Mouse (Mus musculus): ENCODE results near the gene Zfp664. TPM values are rescaled to one million over a fixed set of nuclear protein-coding genes. Genes with fewer than 3 reads are reported as not detected.

Gene Zfp664
- total and polyA plus RNA-seq, 3 experiments: 32.0 to 45.7 (median 41.7) TPM

GRCm38 (mm10) chr5:124860013-124860412 lies 2.5 kb upstream of the Zfp664 start:
- DNase-seq (ENCODE audit: low spot score) (no peak), ATAC-seq (ENCODE audit: extremely low read depth, insufficient number of reproducible peaks, low FRiP score, poor library complexity, severe bottlenecking) (no peak)
- TF ChIP-seq TAL1 (conservative IDR thresholded peaks at IDR 0.05; ENCODE audit: low read depth, low read length) (no peak), GATA2 (IDR thresholded peaks at IDR 0.05; ENCODE audit: borderline replicate concordance, low read depth, low read length) (no peak), GATA1 (IDR thresholded peaks at IDR 0.05; ENCODE audit: borderline replicate concordance, low read length) (no peak), CTCF (IDR thresholded peaks at IDR 0.05; ENCODE audit: low read depth, low read length) (no peak), POLR2AphosphoS5 (IDR thresholded peaks at IDR 0.05; ENCODE audit: insufficient replicate concordance, low read depth, low read length) (no peak)
- peaks cover 7% of the 10 kb centered on the region for H3K36me3 ChIP-seq (replicated peaks)
- peaks cover 31% of the 10 kb centered on the region for H3K4me1 ChIP-seq (ENCODE audit: insufficient read depth, low read depth, low read length)
- H3K27me3 ChIP-seq (ENCODE audit: insufficient read depth, low read length): peaks cover 49% of the 10 kb centered on the region
- no peak overlapping the region for H3K4me3 ChIP-seq (ENCODE audit: low read depth, low read length)
- no peaks in the 10 kb centered on the region for H3K9me3 ChIP-seq (replicated peaks)

- peaks cover 42% of the 10 kb centered on the region for H3K27me3 ChIP-seq (ENCODE audit: insufficient read depth, low read length)
- DNase-seq (ENCODE audit: low spot score) (peak; percentile 6), ATAC-seq (ENCODE audit: extremely low read depth, insufficient number of reproducible peaks, low FRiP score, poor library complexity, severe bottlenecking) (no peak)
- H3K36me3 ChIP-seq (replicated peaks): peaks cover 16% of the 10 kb centered on the region
- no peaks in the 10 kb centered on the region for H3K9me3 ChIP-seq (replicated peaks)
- peak overlapping the region; percentile 92 for H3K4me3 ChIP-seq (ENCODE audit: low read depth, low read length)
- H3K4me1 ChIP-seq (ENCODE audit: insufficient read depth, low read depth, low read length): peaks cover 33% of the 10 kb centered on the region
- TF ChIP-seq POLR2AphosphoS5 (IDR thresholded peaks at IDR 0.05; ENCODE audit: insufficient replicate concordance, low read depth, low read length) (no peak), GATA2 (IDR thresholded peaks at IDR 0.05; ENCODE audit: borderline replicate concordance, low read depth, low read length) (no peak), CTCF (IDR thresholded peaks at IDR 0.05; ENCODE audit: low read depth, low read length) (no peak), TAL1 (conservative IDR thresholded peaks at IDR 0.05; ENCODE audit: low read depth, low read length) (no peak), GATA1 (IDR thresholded peaks at IDR 0.05; ENCODE audit: borderline replicate concordance, low read length) (no peak)
Measured at GRCm38 (mm10) chr5:124861463-124861862, 1.0 kb upstream of the Zfp664 start.

GRCm38 (mm10) chr5:124862871-124863741 lies 615 bp downstream of the Zfp664 start:
- ATAC-seq (ENCODE audit: extremely low read depth, insufficient number of reproducible peaks, low FRiP score, poor library complexity, severe bottlenecking): no peak
- Histone ChIP-seq H3K27me3 (ENCODE audit: insufficient read depth, low read length) (peaks cover 33% of the 10 kb centered on the region), H3K36me3 (replicated peaks) (peaks cover 29% of the 10 kb centered on the region), H3K4me1 (ENCODE audit: insufficient read depth, low read depth, low read length) (peaks cover 38% of the 10 kb centered on the region), H3K9me3 (replicated peaks) (no peaks in the 10 kb centered on the region), H3K4me3 (ENCODE audit: low read depth, low read length) (peak overlapping the region; percentile 92)
- DNase-seq (ENCODE audit: low spot score): peak; percentile 52
- TF ChIP-seq CTCF (IDR thresholded peaks at IDR 0.05; ENCODE audit: low read depth, low read length): no peak
- no peak for TF ChIP-seq GATA1 (IDR thresholded peaks at IDR 0.05; ENCODE audit: borderline replicate concordance, low read length)
- no peak for TF ChIP-seq TAL1 (conservative IDR thresholded peaks at IDR 0.05; ENCODE audit: low read depth, low read length)
- no peak for TF ChIP-seq GATA2 (IDR thresholded peaks at IDR 0.05; ENCODE audit: borderline replicate concordance, low read depth, low read length)
- TF ChIP-seq POLR2AphosphoS5 (IDR thresholded peaks at IDR 0.05; ENCODE audit: insufficient replicate concordance, low read depth, low read length): no peak

- no peaks in the 10 kb centered on the region for H3K27me3 ChIP-seq (ENCODE audit: insufficient read depth, low read length)
- H3K4me1 ChIP-seq (ENCODE audit: insufficient read depth, low read depth, low read length): peaks cover 21% of the 10 kb centered on the region
- H3K36me3 ChIP-seq (replicated peaks): peaks cover 83% of the 10 kb centered on the region
- DNase-seq (ENCODE audit: low spot score) (peak; percentile 28), ATAC-seq (ENCODE audit: extremely low read depth, insufficient number of reproducible peaks, low FRiP score, poor library complexity, severe bottlenecking) (peak; percentile 47)
- no peak overlapping the region for H3K4me3 ChIP-seq (ENCODE audit: low read depth, low read length)
- TF ChIP-seq POLR2AphosphoS5 (IDR thresholded peaks at IDR 0.05; ENCODE audit: insufficient replicate concordance, low read depth, low read length): no peak
- TF ChIP-seq GATA2 (IDR thresholded peaks at IDR 0.05; ENCODE audit: borderline replicate concordance, low read depth, low read length): no peak
- no peak for TF ChIP-seq TAL1 (conservative IDR thresholded peaks at IDR 0.05; ENCODE audit: low read depth, low read length)
- TF ChIP-seq CTCF (IDR thresholded peaks at IDR 0.05; ENCODE audit: low read depth, low read length): no peak
- TF ChIP-seq GATA1 (IDR thresholded peaks at IDR 0.05; ENCODE audit: borderline replicate concordance, low read length): no peak
- no peaks in the 10 kb centered on the region for H3K9me3 ChIP-seq (replicated peaks)
Measured at GRCm38 (mm10) chr5:124868981-124869380, 6.5 kb downstream of the Zfp664 start.

GRCm38 (mm10) chr5:124872033-124872432 lies 9.5 kb downstream of the Zfp664 start:
- no peak for ATAC-seq (ENCODE audit: extremely low read depth, insufficient number of reproducible peaks, low FRiP score, poor library complexity, severe bottlenecking)
- peaks cover 96% of the 10 kb centered on the region for H3K36me3 ChIP-seq (replicated peaks)

GRCm38 (mm10) chr5:124873096-124873495 lies 10.6 kb downstream of the Zfp664 start:
- peaks cover 95% of the 10 kb centered on the region for H3K36me3 ChIP-seq (replicated peaks)
- DNase-seq (ENCODE audit: low spot score) (no peak), ATAC-seq (ENCODE audit: extremely low read depth, insufficient number of reproducible peaks, low FRiP score, poor library complexity, severe bottlenecking) (no peak)
- no peaks in the 10 kb centered on the region for H3K27me3 ChIP-seq (ENCODE audit: insufficient read depth, low read length)
- H3K9me3 ChIP-seq (replicated peaks): no peaks in the 10 kb centered on the region
- no peak overlapping the region for H3K4me3 ChIP-seq (ENCODE audit: low read depth, low read length)
- TF ChIP-seq GATA2 (IDR thresholded peaks at IDR 0.05; ENCODE audit: borderline replicate concordance, low read depth, low read length): no peak
- TF ChIP-seq POLR2AphosphoS5 (IDR thresholded peaks at IDR 0.05; ENCODE audit: insufficient replicate concordance, low read depth, low read length): no peak
- TF ChIP-seq GATA1 (IDR thresholded peaks at IDR 0.05; ENCODE audit: borderline replicate concordance, low read length): no peak
- no peak for TF ChIP-seq TAL1 (conservative IDR thresholded peaks at IDR 0.05; ENCODE audit: low read depth, low read length)
- TF ChIP-seq CTCF (IDR thresholded peaks at IDR 0.05; ENCODE audit: low read depth, low read length): no peak
- H3K4me1 ChIP-seq (ENCODE audit: insufficient read depth, low read depth, low read length): peaks cover 8% of the 10 kb centered on the region; the same call in 1 of the 2 replicates

More at GRCm38 (mm10) chr5:124872033-124872432, 9.5 kb downstream of the Zfp664 start:
- H3K4me1 ChIP-seq (ENCODE audit: insufficient read depth, low read depth, low read length): peaks cover 13% of the 10 kb centered on the region
- no peak for DNase-seq (ENCODE audit: low spot score)
- H3K4me3 ChIP-seq (ENCODE audit: low read depth, low read length): no peak overlapping the region
- TF ChIP-seq GATA1 (IDR thresholded peaks at IDR 0.05; ENCODE audit: borderline replicate concordance, low read length) (no peak), TAL1 (conservative IDR thresholded peaks at IDR 0.05; ENCODE audit: low read depth, low read length) (no peak), GATA2 (IDR thresholded peaks at IDR 0.05; ENCODE audit: borderline replicate concordance, low read depth, low read length) (no peak), CTCF (IDR thresholded peaks at IDR 0.05; ENCODE audit: low read depth, low read length) (no peak), POLR2AphosphoS5 (IDR thresholded peaks at IDR 0.05; ENCODE audit: insufficient replicate concordance, low read depth, low read length) (no peak)
- no peaks in the 10 kb centered on the region for H3K27me3 ChIP-seq (ENCODE audit: insufficient read depth, low read length)
- H3K9me3 ChIP-seq (replicated peaks): no peaks in the 10 kb centered on the region
